7 mouse cellular contexts compared by ENCODE assay signal in the genomic region with DNA sequence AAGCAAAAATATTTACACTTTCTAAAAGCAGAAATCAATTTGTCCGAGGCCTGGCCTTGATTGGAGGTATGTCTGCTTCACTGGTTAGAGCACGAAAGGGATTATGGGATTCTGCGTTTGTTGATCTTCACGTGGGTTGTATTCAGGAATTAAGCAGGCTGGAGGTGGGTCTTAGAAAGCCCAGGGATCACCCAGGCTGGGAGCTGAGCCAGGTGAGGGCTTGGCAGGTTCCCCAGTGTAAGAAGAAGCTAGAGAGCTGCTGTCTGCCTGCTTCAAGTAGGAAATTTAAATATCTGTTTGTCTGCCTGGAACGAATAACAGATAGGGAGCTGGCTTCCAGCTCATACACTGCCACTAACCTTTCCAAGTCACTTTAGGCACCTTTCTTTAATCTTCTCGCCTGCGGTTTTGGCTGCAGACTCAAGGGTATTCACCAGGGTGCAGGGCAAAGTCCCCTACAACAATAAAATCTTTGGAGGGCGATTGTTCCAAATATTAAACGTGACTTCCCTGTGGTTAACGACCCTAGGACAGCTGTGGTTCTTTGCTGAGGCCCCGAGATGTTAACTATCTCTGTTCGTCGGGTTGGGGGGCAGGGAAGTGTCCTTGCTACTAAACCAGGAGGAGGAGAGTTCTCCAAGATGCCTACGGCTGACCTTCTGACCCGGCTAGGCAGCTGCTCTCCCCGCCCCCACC.
DNase-seq lines count a peak whose midpoint lies in the region; ATAC-seq lines count a peak whose summit lies in the region.

No protein-coding gene starts in this region.

- H3K4me2 ChIP-seq in forebrain, embryonic 15.5 days (replicated peaks): peak overlapping the region; percentile 53; the same call in 1 of the 2 replicates
- H3K4me2 ChIP-seq in limb, embryonic 11.5 days (ENCODE audit: low read depth, severe bottlenecking): peak overlapping the region; percentile 44
- peak overlapping the region; percentile 51 for H3K4me2 ChIP-seq in midbrain, embryonic 11.5 days

- H3K27ac ChIP-seq in forebrain, embryonic 15.5 days (replicated peaks): no peak overlapping the region
- peak overlapping the region; percentile 81 for H3K27ac ChIP-seq in hindbrain, embryonic 10.5 days
- H3K27ac ChIP-seq in limb, embryonic 11.5 days (replicated peaks; ENCODE audit: low read depth, low read length): 0 out of 2 replicates have a peak overlapping the region, but pooled peaks have one; percentile 5
- H3K27ac ChIP-seq in midbrain, embryonic 11.5 days (ENCODE audit: low read depth, low read length): no peak overlapping the region

- no peak for ATAC-seq in forebrain, embryonic 15.5 days (replicated peaks)
- no peak for ATAC-seq in limb, embryonic 11.5 days (ENCODE audit: insufficient number of reproducible peaks, low FRiP score, low TSS enrichment, low read depth)
- peak; percentile 65 for ATAC-seq in midbrain, embryonic 11.5 days (ENCODE audit: low FRiP score)
- ATAC-seq in megakaryocyte, adult 5-6 weeks (ENCODE audit: poor library complexity, severe bottlenecking): no peak

- 0 out of 2 replicates have a peak, but pooled peaks cover 3% of the 10 kb centered on the region for H3K27me3 ChIP-seq in forebrain, embryonic 15.5 days
- peaks cover 15% of the 10 kb centered on the region for H3K27me3 ChIP-seq in hindbrain, embryonic 10.5 days (ENCODE audit: insufficient read depth, poor library complexity, severe bottlenecking)
- no peaks in the 10 kb centered on the region for H3K27me3 ChIP-seq in limb, embryonic 11.5 days (ENCODE audit: control insufficient read depth, insufficient read depth, low read length)
- H3K27me3 ChIP-seq in midbrain, embryonic 11.5 days (ENCODE audit: control insufficient read depth, insufficient read depth, low read length): peaks cover 3% of the 10 kb centered on the region; the same call in 1 of the 2 replicates

- H3K9ac ChIP-seq in forebrain, embryonic 15.5 days (replicated peaks): no peak overlapping the region
- H3K9ac ChIP-seq in limb, embryonic 11.5 days (ENCODE audit: low read length): no peak overlapping the region
- no peak overlapping the region for H3K9ac ChIP-seq in midbrain, embryonic 11.5 days (ENCODE audit: low read length)

- 4% methylated on average over 16 of the region's 16 CpGs for WGBS in forebrain, embryonic 15.5 days
- WGBS in hindbrain, embryonic 10.5 days: 4% methylated on average over 16 of the region's 16 CpGs
- 4% methylated on average over 16 of the region's 16 CpGs for WGBS in limb, embryonic 11.5 days
- WGBS in midbrain, embryonic 11.5 days: 3% methylated on average over 16 of the region's 16 CpGs

- H3K4me1 ChIP-seq in forebrain, embryonic 15.5 days: peaks cover 21% of the 10 kb centered on the region
- H3K4me1 ChIP-seq in hindbrain, embryonic 10.5 days (replicated peaks): peaks cover 28% of the 10 kb centered on the region
- peaks cover 25% of the 10 kb centered on the region for H3K4me1 ChIP-seq in limb, embryonic 11.5 days (ENCODE audit: control insufficient read depth, insufficient read depth, low read length)
- H3K4me1 ChIP-seq in midbrain, embryonic 11.5 days (ENCODE audit: control insufficient read depth, insufficient read depth, low read length): peaks cover 20% of the 10 kb centered on the region

- H3K4me3 ChIP-seq in forebrain, embryonic 15.5 days: no peak overlapping the region
- peak overlapping the region; percentile 46 for H3K4me3 ChIP-seq in hindbrain, embryonic 10.5 days
- no peak overlapping the region for H3K4me3 ChIP-seq in limb, embryonic 11.5 days (ENCODE audit: low read depth, low read length)
- no peak overlapping the region for H3K4me3 ChIP-seq in midbrain, embryonic 11.5 days (ENCODE audit: low read depth, low read length)

- H3K36me3 ChIP-seq in forebrain, embryonic 15.5 days: no peaks in the 10 kb centered on the region
- H3K36me3 ChIP-seq in hindbrain, embryonic 10.5 days: no peaks in the 10 kb centered on the region
- H3K36me3 ChIP-seq in limb, embryonic 11.5 days (ENCODE audit: control insufficient read depth, insufficient read depth, low read length): no peaks in the 10 kb centered on the region
- H3K36me3 ChIP-seq in midbrain, embryonic 11.5 days (ENCODE audit: control insufficient read depth, insufficient read depth, low read length): no peaks in the 10 kb centered on the region

- DNase-seq in embryo, embryonic 11 days: peak; percentile 85
- DNase-seq in hindbrain, embryonic 10.5 days (ENCODE audit: low spot score): peak; percentile 82
- no peak for DNase-seq in limb, embryonic 11.5 days (ENCODE audit: low spot score)
- no peak for DNase-seq in midbrain, embryonic 11.5 days (ENCODE audit: low spot score, missing footprints)
- DNase-seq in layer of hippocampus, adult 18-20 months (ENCODE audit: low spot score in 2 of 2): no peak

- no peaks in the 10 kb centered on the region for H3K9me3 ChIP-seq in forebrain, embryonic 15.5 days
- no peaks in the 10 kb centered on the region for H3K9me3 ChIP-seq in hindbrain, embryonic 10.5 days
- H3K9me3 ChIP-seq in limb, embryonic 11.5 days (ENCODE audit: control insufficient read depth, low read length): no peaks in the 10 kb centered on the region
- no peaks in the 10 kb centered on the region for H3K9me3 ChIP-seq in midbrain, embryonic 11.5 days (ENCODE audit: control insufficient read depth, low read length)

Comparison
In these comparisons a context has a peak if more than half of its experiments do, and no peak if none do; other contexts are left out.
1. DNase-seq: peak in embryo, embryonic 11 days (single experiment) and hindbrain, embryonic 10.5 days (single experiment); none in limb, embryonic 11.5 days (single experiment), midbrain, embryonic 11.5 days (single experiment) and layer of hippocampus, adult 18-20 months (0 of 2).
2. H3K27ac ChIP-seq: peak in hindbrain, embryonic 10.5 days (single experiment) and limb, embryonic 11.5 days (single experiment); none in forebrain, embryonic 15.5 days (single experiment) and midbrain, embryonic 11.5 days (single experiment).
3. Peak in every context shown above with its lines, with median percentiles within 50 percentile points of each other: H3K4me2 ChIP-seq.